In genomic region chr5:114575530-114575929, GRCm38 (mm10) we compare ENCODE assay signal across 10 mouse cellular contexts. TPM values are rescaled to one million over a fixed set of nuclear protein-coding genes. Genes with fewer than 3 reads are reported as not detected.
DNase-seq lines count a peak whose midpoint lies in the region; ATAC-seq lines count a peak whose summit lies in the region.
"Had no signal": no experiment of that assay in that cellular context is flagged by ENCODE, and none has a peak within 500 bp of the region (broad histone marks: within the 10 kb centered on the region; RNA-seq: fewer than 3 reads in every experiment).

No protein-coding gene starts in this region.

- H3K27me3 ChIP-seq in hindbrain, embryonic 14.5 days (ENCODE audit: control insufficient read depth, insufficient read depth, low read length), result no peaks in the 10 kb centered on the region

- H3K9me3 ChIP-seq in hindbrain, embryonic 14.5 days (ENCODE audit: control insufficient read depth, low read length), result no peaks in the 10 kb centered on the region
- H3K9me3 ChIP-seq: liver, embryonic 13.5 days had no signal

- DNase-seq in heart, adult 18-20 months, result peak; percentile 64 to 76
- no peak for DNase-seq in heart, postnatal 25 days (ENCODE audit: low spot score)
- peak; percentile 47 for DNase-seq in Muller cell, postnatal 12 days (ENCODE audit: inconsistent ontology term)
- peak; percentile 79 to 81 for DNase-seq in cerebellum, postnatal 14 days
- DNase-seq in hindbrain, embryonic 14.5 days (ENCODE audit: low spot score), result no peak
- no peak for DNase-seq in embryo, embryonic 10.5 days (ENCODE audit: low spot score)
- DNase-seq in urinary bladder, postnatal 25 days (ENCODE audit: low spot score), result no peak
- DNase-seq: liver, embryonic 13.5 days had no signal

- intact Hi-C loops in heart, postnatal 25 days (cut with DNase I), result no loop called here

- peaks cover 74% of the 10 kb centered on the region for H3K4me1 ChIP-seq in hindbrain, embryonic 14.5 days (replicated peaks; ENCODE audit: control insufficient read depth, insufficient read depth, low read length)

- H3K4me3 ChIP-seq in hindbrain, embryonic 14.5 days (replicated peaks; ENCODE audit: low read length), result no peak overlapping the region
- H3K4me3 ChIP-seq: liver, embryonic 13.5 days; myocyte had no signal

- H3K36me3 ChIP-seq in hindbrain, embryonic 14.5 days (replicated peaks; ENCODE audit: control insufficient read depth, insufficient read depth), result no peaks in the 10 kb centered on the region
- H3K36me3 ChIP-seq: liver, embryonic 13.5 days had no signal

- 56% methylated on average over 7 of the region's 7 CpGs for WGBS in hindbrain, embryonic 14.5 days

- H3K27ac ChIP-seq in hindbrain, embryonic 14.5 days, result peak overlapping the region; percentile 43; the same call in 1 of the 2 replicates
- H3K27ac ChIP-seq: liver, embryonic 13.5 days had no signal

- peak overlapping the region; percentile 37 for H3K4me2 ChIP-seq in hindbrain, embryonic 14.5 days (replicated peaks)
- H3K4me2 ChIP-seq: liver, embryonic 13.5 days had no signal

- H3K9ac ChIP-seq in hindbrain, embryonic 14.5 days, result peak overlapping the region; percentile 14; the same call in 1 of the 2 replicates
- H3K9ac ChIP-seq: liver, embryonic 13.5 days had no signal

- ATAC-seq in hindbrain, embryonic 14.5 days (ENCODE audit: low FRiP score), result no peak
- no peak for ATAC-seq in frontal cortex, adult (ENCODE audit: low TSS enrichment)

RNA-seq across cellular contexts. Expression of gene Fam222a, which starts 7.7 kb away (rescaled TPM):
- 1 to 10 TPM; 2.6 to 3.3 TPM for total RNA-seq in heart, adult 18-20 months (2021)
- total RNA-seq in heart, postnatal 25 days (2021), result 1 to 10 TPM; 2.4 to 4.2 TPM
- polyA plus RNA-seq in hindbrain, embryonic 14.5 days (2014; fragmentation: Nextera tagmentation; extraction: Ambion mirVana), result 6.6 and 6.7 TPM in 2 replicates

Comparison
In these comparisons a context has a peak if more than half of its experiments do, and no peak if none do; other contexts are left out.
1. DNase-seq: peak in heart, adult 18-20 months (2 of 2), Muller cell, postnatal 12 days (single experiment) and cerebellum, postnatal 14 days (2 of 2); none in heart, postnatal 25 days (single experiment), hindbrain, embryonic 14.5 days (single experiment), embryo, embryonic 10.5 days (single experiment) and urinary bladder, postnatal 25 days (single experiment).